Mouse (Mus musculus): ENCODE measurements around the gene Stoml1.
A peak's percentile ranks its signal among the peaks of the same experiment; 100 is the strongest.

Gene Stoml1

DNA sequence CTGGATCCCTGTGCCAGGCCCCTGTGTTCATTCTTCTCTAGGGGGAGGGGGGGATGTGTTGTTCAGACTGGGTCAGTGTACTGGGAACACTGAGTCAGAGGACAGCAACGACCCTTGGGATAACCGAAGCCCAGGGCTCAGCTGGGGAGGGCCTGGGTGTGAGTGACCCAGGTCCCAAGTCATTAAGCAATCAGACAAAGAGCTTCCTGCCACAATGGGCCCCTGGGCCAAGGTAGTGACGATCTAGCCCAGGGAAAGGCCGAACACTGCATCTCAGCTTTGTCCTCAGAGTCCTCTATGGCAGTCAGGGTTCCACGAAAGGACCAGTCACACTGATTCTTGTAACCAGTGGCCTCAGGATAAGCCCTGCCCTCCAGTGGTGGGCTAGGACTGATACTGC lies 50.2 kb downstream of the Stoml1 start:
- no peak for DNase-seq (ENCODE audit: low spot score in 2 of 2)

GRCm38 (mm10) chr9:58303599-58304271 lies 50.8 kb downstream of the Stoml1 start:
- no peak for DNase-seq (ENCODE audit: low spot score in 2 of 2)

DNA sequence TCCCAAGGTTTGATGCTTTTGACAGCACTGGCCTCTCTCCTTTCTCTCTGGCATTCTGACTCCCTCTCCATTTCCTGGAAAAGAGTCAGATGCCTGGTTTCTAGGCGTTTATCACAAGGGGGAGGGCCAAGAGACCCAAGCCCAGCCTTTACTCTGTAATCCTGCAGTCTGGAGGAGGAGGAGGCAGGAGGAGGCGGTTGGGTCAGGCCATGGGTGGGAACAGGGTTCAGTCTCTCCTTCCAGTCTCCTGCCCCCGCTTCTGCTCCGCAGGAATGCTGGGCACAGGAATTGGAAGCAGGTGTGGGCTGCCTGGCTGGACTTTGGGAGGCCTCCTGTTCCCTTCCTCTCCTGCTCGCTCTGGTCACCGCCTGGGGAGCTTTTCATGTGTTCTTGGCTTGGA lies 52.7 kb downstream of the Stoml1 start:
- DNase-seq (ENCODE audit: low spot score in 2 of 2): no peak

GRCm38 (mm10) chr9:58308395-58308794 lies 55.4 kb downstream of the Stoml1 start:
- DNase-seq (ENCODE audit: low spot score in 2 of 2): peak; percentile 62 to 70

GRCm38 (mm10) chr9:58310043-58310660 lies 57.2 kb downstream of the Stoml1 start:
- DNase-seq (ENCODE audit: low spot score in 2 of 2): no peak

DNA sequence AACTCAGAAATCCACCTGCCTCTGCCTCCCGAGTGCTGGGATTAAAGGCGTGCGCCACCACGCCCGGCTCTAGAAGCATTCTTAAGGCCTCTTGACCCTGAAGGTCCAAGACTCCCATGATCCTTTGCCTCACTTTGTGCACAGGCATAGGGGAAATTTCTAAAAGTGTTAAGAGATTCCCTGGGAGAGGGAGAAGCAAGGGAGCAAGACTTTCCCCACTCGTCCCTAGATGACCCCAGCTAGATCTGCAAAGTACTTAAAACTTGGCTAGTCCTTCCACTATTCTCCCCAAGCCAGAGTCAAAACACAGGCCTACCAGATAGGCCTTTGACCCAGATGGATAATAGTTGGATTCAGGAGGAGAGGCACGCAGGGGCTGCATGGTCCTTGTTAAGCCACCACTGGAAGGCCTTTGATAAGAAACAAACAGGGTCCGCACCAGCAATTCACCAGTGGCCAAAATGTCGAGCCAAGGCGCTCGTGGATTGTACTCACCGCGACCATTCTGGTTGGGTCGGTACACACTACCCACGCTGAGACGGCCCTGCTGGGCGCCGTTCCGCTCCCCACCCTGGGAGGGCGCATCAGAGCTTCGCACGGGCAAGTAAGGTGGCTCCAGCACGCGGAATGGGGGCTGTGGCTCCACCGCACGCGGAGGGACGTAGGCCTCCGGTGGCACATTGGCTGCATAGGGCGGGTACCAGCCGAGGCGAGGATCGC lies 58.4 kb downstream of the Stoml1 start:
- DNase-seq (ENCODE audit: low spot score in 2 of 2): no peak
